Mouse (Mus musculus) left cerebral cortex, adult 2 months (tissue): ENCODE measurements at regions not wholly inside any gene's neighbourhood (a gene's known extent, or its start where the extent isn't known, plus 50 kb on each side); places are given as distances from the start of the nearest gene placed in this dataset.

Experiments
- DNase-seq, 2 experiments: peaks; one replicate each; pipeline ENCODE4 v3.0.0; 2021 to 2022; ENCODE audit warnings: low spot score in 2 of 2, mixed read lengths in 1 of 2; ENCODE audit errors: extremely low spot score in 1 of 2
- H3K27ac ChIP-seq: fragments of 200-600 bp; 2 replicates; pipeline ENCODE4 v1.8.1; 2022
- H3K4me3 ChIP-seq: fragments of 200-600 bp; 2 replicates; pipeline ENCODE4 v1.8.1; 2022
- CTCF ChIP-seq: fragments of 200-600 bp; IDR thresholded peaks from 2 replicates; pipeline ENCODE4 v1.8.1; 2022; ENCODE audit warnings: antibody characterized with exemption, mild to moderate bottlenecking, moderate library complexity
- intact Hi-C: fragments of 180-260 bp; cut with DNase I; formaldehyde crosslinking; loops from one replicate; pipeline ENCODE4 v1.15.1; 2025

GRCm38 (mm10) chr8:113250264-113250663 is 385.1 kb upstream of the Mon1b start:
- TF ChIP-seq CTCF: no peak
- intact Hi-C loops: loop anchor here (5.0 kb wide), 2 partner anchors 58 to 138 kb away; no protein-coding TSS in a partner anchor
- H3K4me3 ChIP-seq: no peak overlapping the region
- no peak overlapping the region for H3K27ac ChIP-seq
- DNase-seq: peak in 1 of 2 experiments; percentile 12

- intact Hi-C loops: loop anchor here (5.0 kb wide), 2 partner anchors 62 to 142 kb away; no protein-coding TSS in a partner anchor
- no peak overlapping the region for H3K27ac ChIP-seq
- no peak for TF ChIP-seq CTCF
- no peak overlapping the region for H3K4me3 ChIP-seq
- peak in 1 of 2 experiments; percentile 18 for DNase-seq
Measured at GRCm38 (mm10) chr8:113254076-113254475, 381.3 kb upstream of the Mon1b start.

GRCm38 (mm10) chr8:113259477-113259876 is 375.9 kb upstream of the Mon1b start:
- DNase-seq: no peak
- TF ChIP-seq CTCF: no peak
- no peak overlapping the region for H3K27ac ChIP-seq
- intact Hi-C loops: no loop called here
- no peak overlapping the region for H3K4me3 ChIP-seq

GRCm38 (mm10) chr8:113263296-113263695 is 372.1 kb upstream of the Mon1b start:
- Histone ChIP-seq H3K4me3 (no peak overlapping the region), H3K27ac (no peak overlapping the region)
- intact Hi-C loops: no loop called here
- DNase-seq: no peak
- no peak for TF ChIP-seq CTCF

GRCm38 (mm10) chr8:113271262-113271661 is 364.1 kb upstream of the Mon1b start:
- no peak for DNase-seq
- Histone ChIP-seq H3K4me3 (no peak overlapping the region), H3K27ac (no peak overlapping the region)
- TF ChIP-seq CTCF: no peak
- intact Hi-C loops: no loop called here

- Histone ChIP-seq H3K27ac (no peak overlapping the region), H3K4me3 (no peak overlapping the region)
- no peak for DNase-seq
- TF ChIP-seq CTCF: no peak
- intact Hi-C loops: no loop called here
Measured at GRCm38 (mm10) chr8:113300273-113300843, 335.0 kb upstream of the Mon1b start.

- TF ChIP-seq CTCF: no peak
- Histone ChIP-seq H3K4me3 (no peak overlapping the region), H3K27ac (no peak overlapping the region)
- intact Hi-C loops: no loop called here
- DNase-seq: no peak
Measured at GRCm38 (mm10) chr8:113303426-113303825, 332.0 kb upstream of the Mon1b start.

- intact Hi-C loops: no loop called here
- Histone ChIP-seq H3K27ac (no peak overlapping the region), H3K4me3 (no peak overlapping the region)
- DNase-seq: no peak
- no peak for TF ChIP-seq CTCF
Measured at GRCm38 (mm10) chr8:113317169-113317568, 318.2 kb upstream of the Mon1b start.

- intact Hi-C loops: no loop called here
- no peak for TF ChIP-seq CTCF
- H3K4me3 ChIP-seq: no peak overlapping the region
- no peak overlapping the region for H3K27ac ChIP-seq
- DNase-seq: no peak
Measured at GRCm38 (mm10) chr8:113331576-113331975, 303.8 kb upstream of the Mon1b start.

GRCm38 (mm10) chr8:113341306-113341705 is 294.1 kb upstream of the Mon1b start:
- H3K27ac ChIP-seq: no peak overlapping the region
- intact Hi-C loops: no loop called here
- no peak for TF ChIP-seq CTCF
- no peak for DNase-seq
- H3K4me3 ChIP-seq: no peak overlapping the region

- H3K27ac ChIP-seq: no peak overlapping the region
- no peak for DNase-seq
Measured at GRCm38 (mm10) chr8:113361900-113362299, 273.5 kb upstream of the Mon1b start.

GRCm38 (mm10) chr8:113364181-113364580 is 271.2 kb upstream of the Mon1b start:
- intact Hi-C loops: no loop called here
- DNase-seq: no peak
- TF ChIP-seq CTCF: no peak
- Histone ChIP-seq H3K4me3 (no peak overlapping the region), H3K27ac (no peak overlapping the region)

More at GRCm38 (mm10) chr8:113361900-113362299, 273.5 kb upstream of the Mon1b start:
- TF ChIP-seq CTCF: peak; percentile 17
- intact Hi-C loops: no loop called here
- no peak overlapping the region for H3K4me3 ChIP-seq

- H3K4me3 ChIP-seq: no peak overlapping the region
- intact Hi-C loops: no loop called here
- H3K27ac ChIP-seq: no peak overlapping the region
- DNase-seq: no peak
- no peak for TF ChIP-seq CTCF
Measured at GRCm38 (mm10) chr8:113383517-113383916, 251.9 kb upstream of the Mon1b start.
